Mouse (Mus musculus): Measurements from ENCODE around the gene Csf2ra. TPM values are rescaled to one million over a fixed set of nuclear protein-coding genes. Genes with fewer than 3 reads are reported as not detected.
"Not testable (repeated sequence)": the region's sequence is repeated elsewhere in the genome, so short reads cannot be mapped to it uniquely, and the experiment has no call there.

Gene Csf2ra
- 10 to 100 TPM; 15.0 to 17.5 TPM for total RNA-seq (2021)

GRCm38 (mm10) chr19:61227941-61228701, at the start of gene Csf2ra:
Gene Csf2ra, minus strand, starts transcription at chr19:61228429.
- DNase-seq: peak; percentile 28

GRCm38 (mm10) chr19:61275446-61275845, 47.2 kb upstream of the Csf2ra start:
- no peak for DNase-seq

- not testable (repeated sequence) for DNase-seq
Observed at GRCm38 (mm10) chr19:61269141-61269540, 40.9 kb upstream of the Csf2ra start.

GRCm38 (mm10) chr19:61267141-61267540, 38.9 kb upstream of the Csf2ra start:
- no peak for DNase-seq

GRCm38 (mm10) chr19:61266651-61267050, 38.4 kb upstream of the Csf2ra start:
- DNase-seq: peak; percentile 25

- DNase-seq: peak; percentile 53
Observed at GRCm38 (mm10) chr19:61266246-61266615, 38.0 kb upstream of the Csf2ra start.

GRCm38 (mm10) chr19:61265349-61266245, 37.4 kb upstream of the Csf2ra start:
- peak; percentile 61 for DNase-seq

GRCm38 (mm10) chr19:61264933-61265332, 36.7 kb upstream of the Csf2ra start:
- no peak for DNase-seq

- no peak for DNase-seq
Observed at GRCm38 (mm10) chr19:61264227-61264626, 36.0 kb upstream of the Csf2ra start.

GRCm38 (mm10) chr19:61261241-61261640, 33.0 kb upstream of the Csf2ra start:
- no peak for DNase-seq

GRCm38 (mm10) chr19:61257733-61258132, 29.5 kb upstream of the Csf2ra start:
- no peak for DNase-seq

- no peak for DNase-seq
Observed at GRCm38 (mm10) chr19:61256166-61256887, 28.1 kb upstream of the Csf2ra start.

- DNase-seq: not testable (repeated sequence)
Observed at GRCm38 (mm10) chr19:61247334-61247733, 19.1 kb upstream of the Csf2ra start.

- no peak for DNase-seq
Observed at GRCm38 (mm10) chr19:61244721-61245436, 16.6 kb upstream of the Csf2ra start.

GRCm38 (mm10) chr19:61237967-61238366, 9.7 kb upstream of the Csf2ra start:
- no peak for DNase-seq

GRCm38 (mm10) chr19:61234532-61234931, 6.3 kb upstream of the Csf2ra start:
- no peak for DNase-seq

- peak; percentile 92 for DNase-seq
Observed at GRCm38 (mm10) chr19:61226928-61227854, 1.0 kb downstream of the Csf2ra start.

GRCm38 (mm10) chr19:61226401-61226927, 1.8 kb downstream of the Csf2ra start:
- peak; percentile 81 for DNase-seq

GRCm38 (mm10) chr19:61225526-61226400, 2.5 kb downstream of the Csf2ra start:
- DNase-seq: peak; percentile 81

Measured in heart, postnatal 4 days (tissue).